Mouse (Mus musculus) CD4-positive helper T cell, adult 2 months (primary cell): Measurements from ENCODE around the gene Pard3.

Experiments used
- DNase-seq: peaks from one replicate; pipeline ENCODE4 v3.0.0-alpha.2; 2012; ENCODE audit warnings: low read depth, missing footprints, low spot score

Gene Pard3

DNA sequence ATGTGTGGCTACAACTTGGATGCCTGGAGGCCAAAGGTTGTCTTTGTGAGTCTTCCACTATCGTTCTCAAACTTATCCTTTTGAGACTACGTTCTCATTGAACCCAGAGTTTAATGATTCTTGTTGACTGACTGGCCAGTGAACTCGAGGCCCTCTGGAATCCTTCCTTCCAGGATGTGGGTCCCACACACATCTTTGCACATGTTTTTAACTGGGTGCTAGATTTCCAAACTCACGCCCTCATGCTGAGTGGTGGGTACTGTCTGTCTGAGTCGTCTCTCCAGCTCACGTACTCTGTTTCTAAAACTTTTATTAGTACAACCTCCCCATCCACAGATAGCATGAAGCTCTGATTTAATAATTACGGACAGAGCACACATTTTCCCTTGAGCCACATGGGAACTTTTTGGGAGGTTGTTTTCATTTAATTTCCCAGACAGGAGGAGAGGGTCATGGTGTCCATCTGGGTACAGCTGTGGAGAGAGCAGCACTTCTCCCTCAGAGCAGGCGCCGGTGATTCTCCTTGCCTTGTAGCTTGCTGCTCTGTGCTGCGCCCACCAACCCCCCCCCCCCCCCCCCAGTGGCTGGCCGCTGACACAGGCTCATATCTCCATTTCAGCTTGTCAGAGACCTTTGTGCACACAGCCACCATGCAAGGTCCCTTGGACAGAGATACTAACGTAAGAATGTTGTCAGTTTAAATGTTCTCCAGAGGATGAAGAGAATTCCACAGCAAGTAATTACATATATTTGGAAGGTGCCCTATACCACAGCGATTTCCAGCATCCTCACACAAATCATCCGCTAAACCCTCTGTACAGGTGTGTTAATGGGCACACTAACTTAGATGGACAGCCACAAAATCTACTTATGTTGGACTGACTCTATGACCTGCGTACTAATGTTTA, 165.9 kb downstream of the Pard3 start:
- DNase-seq, result no peak

DNA sequence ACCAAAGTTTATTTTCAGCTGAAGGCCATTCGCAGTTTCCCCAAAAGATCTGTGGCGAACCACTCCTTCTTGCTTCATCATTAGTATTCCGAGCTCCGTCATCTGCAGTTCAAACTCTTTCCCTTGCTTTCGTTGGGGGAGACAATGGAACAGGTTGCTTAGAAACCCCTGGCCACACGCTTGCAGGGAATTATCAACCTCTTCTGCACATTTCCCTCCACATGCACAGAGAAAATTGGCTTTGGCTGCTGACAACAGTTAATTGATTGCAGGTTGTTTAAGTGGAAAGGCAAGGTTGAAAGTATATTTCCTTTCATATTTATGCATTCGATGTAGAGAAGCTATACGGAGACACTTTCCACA, 166.5 kb downstream of the Pard3 start:
- no peak for DNase-seq

DNA sequence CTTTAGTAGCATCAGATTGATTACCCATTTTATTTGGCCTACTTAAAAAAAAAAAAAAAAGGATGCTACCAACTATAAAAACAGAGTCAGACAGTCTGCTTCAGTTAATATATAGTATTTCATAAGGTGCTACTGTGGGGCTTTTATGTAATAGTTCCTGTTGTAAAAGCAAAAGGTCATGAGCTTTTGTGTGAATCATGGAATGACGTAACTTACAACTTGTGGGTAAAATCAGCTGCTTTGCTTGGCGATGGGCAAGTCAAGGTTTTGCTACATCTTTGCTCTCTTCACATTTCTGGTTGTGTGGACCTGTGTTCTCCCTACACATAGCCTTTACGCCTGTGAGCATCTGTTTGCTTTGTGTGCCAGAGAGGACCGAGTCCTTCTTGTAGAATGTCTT, 179.7 kb downstream of the Pard3 start:
- DNase-seq, result no peak

DNA sequence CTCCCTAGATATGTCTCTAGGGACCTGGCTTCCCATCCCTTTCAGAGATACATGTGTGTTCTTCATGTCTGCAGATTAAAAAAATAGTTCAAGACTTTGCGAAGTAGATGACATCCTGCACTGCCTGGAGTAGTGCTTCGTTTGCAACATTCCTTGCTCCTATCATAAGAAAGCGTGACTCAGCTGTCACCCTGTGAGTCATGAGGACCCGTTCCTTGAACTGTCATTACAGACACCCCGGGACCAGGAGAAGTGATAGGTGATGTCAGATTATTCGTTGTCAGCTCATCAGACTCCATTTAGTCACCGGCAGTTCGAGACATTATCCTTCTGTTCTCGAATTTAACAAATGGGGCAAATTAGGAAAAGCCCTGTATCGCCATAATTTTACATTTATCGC, 180.1 kb downstream of the Pard3 start:
- DNase-seq, result no peak

DNA sequence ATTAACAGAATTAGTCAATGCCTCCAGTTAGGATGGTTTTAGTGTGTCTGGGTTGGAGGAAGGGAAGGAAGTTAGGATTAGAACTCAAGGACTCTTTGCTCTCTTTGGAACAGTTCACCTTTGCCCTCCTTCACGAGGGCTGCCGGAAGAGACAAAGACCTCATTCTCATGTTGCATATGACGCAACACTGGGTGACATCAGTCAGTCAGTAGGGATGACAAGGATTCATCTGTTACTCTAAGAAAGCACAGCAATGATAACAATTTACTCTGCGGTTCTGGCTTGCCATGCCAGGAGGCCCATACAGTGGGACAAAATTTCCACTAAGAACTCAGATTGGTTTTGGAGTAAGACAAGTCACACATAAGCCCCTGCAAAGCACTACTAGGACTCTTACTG, 187.1 kb downstream of the Pard3 start:
- DNase-seq, result no peak

DNA sequence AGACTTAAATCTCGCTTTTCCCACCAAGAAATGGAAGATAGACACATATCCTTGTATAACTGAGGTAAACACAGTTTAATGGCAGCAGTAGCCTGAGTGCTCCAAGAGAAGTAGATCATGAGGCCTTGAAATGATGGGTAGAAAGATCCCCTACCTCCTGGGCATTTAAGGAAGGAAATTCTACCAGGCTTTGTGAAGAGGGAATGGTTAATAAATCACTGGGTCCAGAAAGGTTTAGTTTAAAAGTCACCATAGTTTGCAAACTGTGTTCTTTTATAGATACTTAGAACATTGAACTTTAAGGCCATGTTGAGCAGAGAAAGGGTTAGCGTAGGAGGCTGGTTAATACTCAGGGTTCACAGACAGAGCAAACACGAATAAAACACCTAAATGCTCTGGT, 187.8 kb downstream of the Pard3 start:
- no peak for DNase-seq

DNA sequence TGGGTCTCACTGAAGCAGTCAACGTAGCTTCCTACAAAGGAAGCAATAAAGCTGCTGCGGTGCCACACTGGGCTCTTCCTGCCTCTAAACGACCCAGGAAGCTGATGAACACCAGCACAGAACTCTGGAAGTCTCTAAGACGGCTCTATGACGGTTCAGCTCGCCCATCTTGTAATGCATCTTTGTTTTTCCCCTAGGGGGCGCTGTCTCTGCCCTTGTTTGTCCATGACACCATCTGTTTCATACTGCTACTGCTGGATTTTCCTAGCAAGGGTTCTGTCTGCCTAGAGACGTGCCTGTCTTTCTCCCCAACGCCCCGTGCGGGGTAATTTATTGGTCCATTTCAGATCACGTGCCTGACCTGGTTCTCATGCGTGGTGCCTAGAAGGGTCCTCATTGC, 188.3 kb downstream of the Pard3 start:
- no peak for DNase-seq

DNA sequence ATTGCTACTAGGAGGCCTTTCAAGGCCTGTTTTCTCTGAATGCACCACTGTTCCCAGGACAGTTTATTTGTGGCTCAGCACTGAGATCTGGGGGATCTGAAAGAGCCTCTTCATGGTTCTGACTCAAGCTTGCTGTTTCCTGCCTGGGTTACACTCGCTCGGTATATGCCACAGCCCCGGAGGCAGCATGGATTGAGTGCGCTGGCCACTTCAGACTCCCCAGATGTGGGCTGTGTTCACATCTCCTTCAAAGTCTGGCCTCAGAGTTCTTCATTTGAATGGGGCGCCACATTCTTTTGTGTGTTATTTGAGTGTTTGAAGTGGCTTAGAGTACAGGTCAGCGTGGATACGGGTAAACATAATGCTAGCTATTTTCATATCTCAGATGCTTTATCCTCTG, 190.9 kb downstream of the Pard3 start:
- no peak for DNase-seq

DNA sequence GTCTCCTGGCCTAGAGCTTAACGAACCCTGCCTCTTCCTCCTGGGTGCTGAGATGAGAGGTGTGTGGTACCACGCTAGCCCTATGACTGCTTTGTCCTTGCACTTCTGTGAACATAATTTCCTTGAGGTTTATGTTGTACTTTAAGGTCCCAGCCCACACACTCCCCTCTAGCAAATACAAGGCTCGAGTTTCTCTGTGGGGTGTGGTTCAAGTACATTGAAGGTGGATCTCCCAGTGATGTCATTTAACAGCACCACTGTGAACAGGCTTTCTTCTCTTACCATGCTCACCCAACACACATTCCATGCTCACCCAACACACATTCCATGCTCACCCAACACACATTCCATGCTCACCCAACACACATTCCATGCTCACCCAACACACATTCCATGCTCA, 193.4 kb downstream of the Pard3 start:
- DNase-seq, result no peak

DNA sequence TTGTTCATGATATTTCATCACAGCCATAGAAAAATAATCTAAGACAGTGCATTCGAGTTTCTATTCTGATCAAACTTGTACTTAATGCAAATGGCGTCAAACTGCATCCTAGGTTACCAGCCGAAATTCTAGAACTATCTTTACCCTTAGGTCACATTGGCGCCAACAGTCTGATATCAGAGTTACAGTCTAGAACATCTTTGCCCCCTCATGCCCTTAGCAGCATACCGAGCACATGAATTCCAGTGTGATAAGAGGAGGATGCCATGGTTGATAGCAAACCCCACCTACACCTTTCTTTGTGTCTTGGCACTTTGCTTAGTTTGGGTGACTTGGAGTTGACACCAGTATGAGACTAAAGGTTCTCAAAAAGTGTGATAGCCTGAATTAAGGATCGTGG, 197.4 kb downstream of the Pard3 start:
- no peak for DNase-seq

DNA sequence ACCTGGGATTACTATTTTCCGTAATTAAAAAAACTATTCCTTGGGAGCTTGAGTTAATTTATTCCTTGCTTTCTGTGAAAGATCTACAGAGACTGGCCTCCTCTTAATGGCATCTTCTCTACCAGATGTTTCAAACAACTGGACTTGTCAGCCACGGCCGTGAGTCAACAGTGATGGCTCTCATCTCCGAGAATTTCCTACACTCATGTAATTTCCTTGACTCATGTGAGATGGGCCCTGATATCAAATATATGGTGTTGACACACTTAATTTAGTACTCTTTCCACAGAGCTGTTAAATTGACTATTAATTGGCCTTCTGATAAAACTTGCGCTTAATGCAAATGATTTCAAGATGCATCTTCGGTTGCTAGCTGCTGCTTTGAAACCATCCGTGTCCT, 198.3 kb downstream of the Pard3 start:
- no peak for DNase-seq

DNA sequence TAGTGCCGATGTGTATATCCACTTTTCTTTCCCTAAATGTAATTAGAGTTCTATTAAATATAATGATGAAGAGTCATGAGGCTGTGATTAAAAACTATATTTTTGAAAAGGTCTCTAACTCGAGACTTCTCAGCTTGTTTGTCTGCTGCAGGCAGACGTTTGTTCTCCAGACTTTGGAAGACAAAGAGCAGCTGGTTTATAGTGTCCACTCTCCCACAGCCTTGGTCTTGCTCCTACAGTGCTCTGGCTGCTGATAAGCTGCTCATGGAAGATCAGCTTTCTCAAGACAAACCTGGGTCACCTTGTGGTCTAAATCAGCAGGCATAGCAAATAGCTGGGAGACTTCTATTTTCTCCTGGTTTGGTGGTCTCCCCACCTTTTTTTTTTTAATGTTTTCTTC, 198.7 kb downstream of the Pard3 start:
- DNase-seq, result no peak

DNA sequence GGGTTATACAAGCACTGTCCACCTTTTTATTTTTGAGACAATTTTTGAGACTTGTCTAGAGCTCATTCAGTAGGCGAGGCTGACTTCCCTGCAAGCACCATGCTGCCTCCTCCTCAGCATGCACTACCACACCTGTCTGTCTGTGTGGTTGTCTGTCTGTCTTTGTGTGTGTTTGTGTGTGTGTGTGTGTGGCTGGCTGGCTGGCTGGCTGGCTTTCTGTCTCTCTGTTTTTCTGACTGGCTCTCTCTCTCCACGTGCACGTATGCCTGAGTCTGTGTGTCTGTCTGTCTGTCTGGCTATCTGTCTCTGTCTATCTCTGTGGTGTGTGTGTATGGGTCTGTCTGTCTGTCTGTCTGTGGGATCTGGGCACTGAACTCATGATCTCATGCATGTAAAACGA, 199.2 kb downstream of the Pard3 start:
- no peak for DNase-seq

DNA sequence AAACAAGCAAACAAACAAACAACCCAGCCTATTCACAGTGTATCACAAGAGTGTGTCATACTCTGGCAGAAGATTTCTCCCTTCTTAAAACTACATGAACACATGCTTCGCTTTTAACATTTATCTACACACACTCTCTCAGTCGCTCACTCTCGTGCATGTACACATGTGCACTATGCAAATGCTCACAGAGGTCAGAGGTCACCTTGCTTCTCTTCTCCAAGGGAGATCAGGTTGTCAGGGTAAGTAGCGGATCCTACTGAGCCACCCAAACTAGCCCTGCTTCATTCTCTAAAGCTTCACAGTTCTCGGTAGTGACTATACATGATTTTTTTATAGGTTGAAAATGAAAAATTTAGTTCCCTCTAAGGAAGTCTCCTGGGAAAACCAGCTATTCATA, 199.8 kb downstream of the Pard3 start:
- DNase-seq, result no peak

DNA sequence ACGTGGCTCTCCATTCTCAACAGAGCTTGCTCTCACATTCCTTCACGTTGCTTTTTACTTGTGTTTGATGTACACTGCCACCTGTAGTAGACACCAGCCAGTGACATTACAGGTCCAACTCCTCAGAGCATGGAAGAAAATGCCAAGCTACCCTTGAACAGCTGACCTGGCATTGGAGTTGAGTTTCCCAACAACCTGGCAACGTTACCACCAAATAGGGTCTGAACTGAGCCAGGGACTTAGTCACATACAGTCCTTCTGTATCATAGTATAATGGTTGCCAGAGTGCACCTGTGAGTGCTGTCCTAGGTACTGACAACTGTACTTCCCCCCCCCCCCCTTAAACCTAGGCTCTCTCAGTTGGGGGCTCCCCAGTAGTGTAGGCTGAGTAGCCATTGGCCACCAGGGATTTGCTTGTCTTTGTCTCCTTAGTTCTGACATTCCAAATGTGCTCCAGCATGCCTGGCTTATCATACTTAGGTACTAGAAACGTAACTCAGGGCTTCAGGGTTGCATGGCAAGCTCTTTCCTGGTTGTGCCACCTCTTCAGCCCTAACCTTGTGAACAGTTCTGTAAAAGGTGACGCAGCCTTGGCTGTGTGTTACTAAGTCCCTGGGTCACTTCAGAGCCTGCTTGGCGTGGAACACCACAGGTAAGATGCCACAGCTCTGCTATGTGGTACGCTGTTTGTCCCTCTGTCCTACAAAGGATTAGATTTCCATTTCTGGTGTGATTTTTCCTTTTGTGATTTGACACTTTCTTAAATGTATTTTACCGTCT, 201.2 kb downstream of the Pard3 start:
- DNase-seq, result no peak

DNA sequence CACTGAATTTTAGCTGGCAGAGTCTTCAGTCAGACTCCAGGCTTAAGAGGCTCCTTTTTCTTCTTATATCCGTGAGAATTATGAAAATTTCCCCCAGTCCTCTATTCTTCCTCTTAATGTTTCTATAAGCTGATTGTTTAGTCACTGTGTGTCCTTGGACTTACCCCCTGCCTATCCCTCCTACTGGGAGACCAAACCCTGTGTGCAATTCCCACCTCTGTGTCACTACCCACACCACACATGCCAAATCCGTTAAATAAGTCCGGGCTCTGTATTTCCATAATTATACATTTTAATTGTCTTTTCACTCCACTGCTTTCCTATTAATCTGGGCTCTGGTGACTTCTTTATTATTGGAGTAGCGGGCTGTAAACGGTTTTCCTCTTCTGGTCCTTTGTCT, 203.1 kb downstream of the Pard3 start:
- no peak for DNase-seq

DNA sequence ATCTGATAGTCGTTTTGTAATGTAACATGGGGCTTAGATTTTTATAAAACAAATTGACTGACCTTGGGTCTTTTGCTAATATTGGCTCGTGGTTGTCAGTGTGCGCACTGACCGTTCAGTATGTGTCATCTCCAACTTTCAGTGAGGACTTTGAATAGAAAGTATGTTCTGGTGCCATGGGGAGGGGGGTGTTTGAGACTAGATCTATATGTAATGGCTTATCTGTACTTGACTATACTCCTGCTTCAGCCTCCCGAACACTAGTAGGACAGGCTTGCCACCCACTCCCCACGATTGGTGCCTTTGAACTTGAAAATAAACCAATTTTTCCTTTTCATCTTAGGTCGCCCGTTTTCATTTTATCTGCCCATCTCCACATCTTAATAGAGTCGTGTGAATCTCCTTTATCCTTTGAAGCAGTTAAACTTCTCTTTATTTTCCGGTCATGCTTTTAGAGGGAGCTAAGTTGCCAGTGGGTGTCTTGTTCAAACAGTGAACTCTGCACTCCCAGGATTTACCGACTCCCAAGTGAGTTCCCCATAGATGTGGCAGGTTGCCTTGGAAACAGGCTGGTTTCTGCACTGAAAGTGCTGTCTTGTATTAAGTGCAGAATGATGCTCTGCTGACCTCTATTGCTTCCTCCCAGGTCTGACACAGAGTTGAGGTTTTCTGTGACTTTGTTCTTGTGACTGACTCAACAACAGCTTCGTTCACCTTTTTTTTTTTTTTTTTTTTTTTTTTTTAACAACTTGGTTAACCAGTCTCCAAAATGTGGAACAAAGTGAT, 204.7 kb downstream of the Pard3 start:
- no peak for DNase-seq

DNA sequence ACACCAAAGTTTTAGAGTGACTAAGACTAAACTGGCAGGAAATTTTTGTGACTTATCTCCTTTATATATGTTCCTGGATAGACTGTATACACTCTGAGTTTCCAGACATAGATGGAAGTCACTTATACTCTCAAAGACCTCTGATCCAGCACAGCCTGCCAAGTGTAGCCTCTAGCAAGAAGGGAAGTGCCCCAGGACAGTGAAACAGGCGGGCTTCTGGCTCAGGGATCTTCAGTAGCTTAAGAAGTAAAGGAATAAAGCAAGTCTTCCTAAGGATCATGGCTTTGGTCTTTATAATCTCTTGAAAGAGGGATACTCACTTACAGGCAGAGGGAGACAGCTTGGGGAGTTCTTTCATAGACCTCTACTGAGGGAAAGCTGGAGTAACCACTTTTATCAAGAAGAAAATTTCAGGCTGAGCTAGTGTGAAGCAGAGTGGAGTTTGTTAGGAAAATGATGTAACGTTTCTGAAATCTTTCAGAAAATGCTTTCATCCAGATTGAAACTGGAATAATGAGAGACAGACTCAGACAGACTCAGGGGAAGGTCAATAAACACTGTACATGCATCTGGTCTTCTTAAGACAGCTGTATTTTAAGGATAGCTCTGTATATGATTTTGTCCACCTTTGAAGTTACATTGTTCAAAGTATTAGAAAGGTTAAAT, 205.5 kb downstream of the Pard3 start:
- DNase-seq, result no peak

DNA sequence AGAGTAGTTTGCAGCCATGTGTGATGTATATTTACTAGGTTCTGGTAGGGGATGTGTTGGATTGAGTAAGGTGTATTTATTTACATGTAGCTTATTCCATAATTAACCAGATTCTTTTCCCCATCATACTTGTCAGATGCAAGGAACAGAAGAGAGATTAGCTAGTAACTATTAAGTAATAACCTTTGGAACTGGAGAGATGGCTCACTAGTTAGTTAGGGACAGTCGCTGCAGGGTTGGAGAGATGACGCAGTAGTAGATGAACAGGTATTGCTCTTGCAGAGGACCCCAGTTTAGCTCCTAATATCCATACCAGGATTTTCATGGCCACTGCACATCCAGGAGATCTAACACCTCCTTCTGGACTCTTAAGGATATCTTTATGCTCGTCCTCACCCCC, 207.5 kb downstream of the Pard3 start:
- DNase-seq, result no peak

DNA sequence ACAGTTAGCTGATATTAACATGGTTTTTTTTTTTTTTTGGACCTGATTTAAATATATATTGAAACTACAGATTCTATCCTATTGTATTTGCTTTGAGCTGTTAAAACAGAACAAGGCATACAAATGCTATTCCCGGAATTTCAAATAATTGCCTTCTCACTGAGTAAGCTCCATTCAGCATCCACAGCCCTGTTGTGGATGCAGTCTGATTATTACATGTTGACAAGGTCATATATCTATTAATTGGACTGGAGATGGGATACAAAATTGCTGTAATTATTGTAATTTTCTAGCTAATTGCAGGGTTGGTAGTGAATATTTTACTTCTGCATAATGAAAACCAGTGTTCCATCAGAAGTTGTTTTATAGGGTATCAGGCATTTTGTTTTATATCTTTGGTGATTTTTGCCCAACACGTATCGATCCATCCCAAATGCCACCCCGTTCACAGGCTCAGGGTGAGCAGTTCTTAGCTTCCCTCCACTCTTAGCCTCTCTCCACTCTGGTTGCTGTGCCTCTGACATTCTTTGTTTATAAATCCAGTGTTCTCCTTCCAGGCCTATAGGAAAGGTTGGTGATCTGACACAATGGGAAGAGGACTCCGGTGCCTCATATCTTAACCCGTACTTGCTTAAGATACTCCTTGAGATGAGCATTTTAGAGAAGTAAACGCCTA, 216.7 kb downstream of the Pard3 start:
- DNase-seq, result no peak

DNA sequence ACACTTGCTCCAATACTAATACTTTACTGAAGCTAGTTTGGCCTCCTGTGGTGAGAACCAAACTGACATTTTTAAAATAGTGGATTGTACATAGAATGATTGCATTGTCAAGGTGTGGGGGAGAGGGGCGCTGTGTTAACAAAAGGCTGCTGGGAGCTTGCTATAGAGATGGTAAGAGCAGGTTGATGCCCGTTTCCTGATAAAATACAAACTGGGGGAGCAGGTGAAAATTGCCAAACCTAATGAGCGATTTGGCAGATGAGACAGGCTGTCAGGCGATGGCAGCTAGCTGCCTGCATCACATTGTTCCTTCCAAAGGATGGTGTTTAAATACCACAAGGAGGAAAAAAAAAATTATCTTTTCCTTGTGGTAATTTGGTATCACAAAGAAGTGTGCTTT, 217.3 kb downstream of the Pard3 start:
- no peak for DNase-seq
